Mouse (Mus musculus): Measurements from ENCODE around the gene Bbx. TPM values are rescaled to one million over a fixed set of nuclear protein-coding genes. Genes with fewer than 3 reads are reported as not detected.

The Bbx gene
- polyA plus RNA-seq, 1 experiment: 7.2 TPM

- H3K4me1 ChIP-seq (replicated peaks; ENCODE audit: control insufficient read depth, insufficient read depth, low read length): no peaks in the 10 kb centered on the region
- no peak for TF ChIP-seq CTCF (IDR thresholded peaks at IDR 0.05; ENCODE audit: borderline replicate concordance, control insufficient read depth, extremely low read depth, insufficient read depth, low read length, poor library complexity)
- TF ChIP-seq POLR2A (IDR thresholded peaks at IDR 0.05; ENCODE audit: control insufficient read depth, extremely low read depth, insufficient read depth, low read length, poor library complexity): no peak
- no peak overlapping the region for H3K4me3 ChIP-seq (ENCODE audit: control insufficient read depth, insufficient read depth, low read length)
- H3K36me3 ChIP-seq (ENCODE audit: control insufficient read depth, insufficient read depth, low read length): peaks cover 11% of the 10 kb centered on the region
- H3K27ac ChIP-seq (ENCODE audit: control insufficient read depth, insufficient read depth, low read length): no peak overlapping the region
- no peaks in the 10 kb centered on the region for H3K27me3 ChIP-seq (ENCODE audit: control insufficient read depth, insufficient read depth, low read length)
- no peak for DNase-seq
- 98% methylated on average over 9 of the region's 9 CpGs for WGBS
These were observed 170.0 kb downstream of the Bbx start for GRCm38 (mm10) chr16:50262209-50262608.

GRCm38 (mm10) chr16:50261741-50262140 lies 170.4 kb downstream of the Bbx start:
- TF ChIP-seq CTCF (IDR thresholded peaks at IDR 0.05; ENCODE audit: borderline replicate concordance, control insufficient read depth, extremely low read depth, insufficient read depth, low read length, poor library complexity): no peak
- TF ChIP-seq POLR2A (IDR thresholded peaks at IDR 0.05; ENCODE audit: control insufficient read depth, extremely low read depth, insufficient read depth, low read length, poor library complexity): no peak
- Histone ChIP-seq H3K4me1 (replicated peaks; ENCODE audit: control insufficient read depth, insufficient read depth, low read length) (no peaks in the 10 kb centered on the region), H3K4me3 (ENCODE audit: control insufficient read depth, insufficient read depth, low read length) (no peak overlapping the region), H3K27me3 (ENCODE audit: control insufficient read depth, insufficient read depth, low read length) (no peaks in the 10 kb centered on the region), H3K36me3 (ENCODE audit: control insufficient read depth, insufficient read depth, low read length) (peaks cover 11% of the 10 kb centered on the region), H3K27ac (ENCODE audit: control insufficient read depth, insufficient read depth, low read length) (no peak overlapping the region)
- DNase-seq: no peak

GRCm38 (mm10) chr16:50254522-50255159 lies 177.5 kb downstream of the Bbx start:
- DNase-seq: no peak
- no peaks in the 10 kb centered on the region for H3K4me1 ChIP-seq (replicated peaks; ENCODE audit: control insufficient read depth, insufficient read depth, low read length)
- 92% methylated on average over 5 of the region's 5 CpGs for WGBS
- no peaks in the 10 kb centered on the region for H3K27me3 ChIP-seq (ENCODE audit: control insufficient read depth, insufficient read depth, low read length)
- TF ChIP-seq POLR2A (IDR thresholded peaks at IDR 0.05; ENCODE audit: control insufficient read depth, extremely low read depth, insufficient read depth, low read length, poor library complexity) (no peak), CTCF (IDR thresholded peaks at IDR 0.05; ENCODE audit: borderline replicate concordance, control insufficient read depth, extremely low read depth, insufficient read depth, low read length, poor library complexity) (no peak)
- H3K36me3 ChIP-seq (ENCODE audit: control insufficient read depth, insufficient read depth, low read length): no peaks in the 10 kb centered on the region
- H3K27ac ChIP-seq (ENCODE audit: control insufficient read depth, insufficient read depth, low read length): no peak overlapping the region
- no peak overlapping the region for H3K4me3 ChIP-seq (ENCODE audit: control insufficient read depth, insufficient read depth, low read length)

GRCm38 (mm10) chr16:50251417-50251975 lies 180.7 kb downstream of the Bbx start:
- Histone ChIP-seq H3K36me3 (ENCODE audit: control insufficient read depth, insufficient read depth, low read length) (no peaks in the 10 kb centered on the region), H3K4me3 (ENCODE audit: control insufficient read depth, insufficient read depth, low read length) (no peak overlapping the region), H3K4me1 (replicated peaks; ENCODE audit: control insufficient read depth, insufficient read depth, low read length) (no peaks in the 10 kb centered on the region), H3K27ac (ENCODE audit: control insufficient read depth, insufficient read depth, low read length) (no peak overlapping the region), H3K27me3 (ENCODE audit: control insufficient read depth, insufficient read depth, low read length) (no peaks in the 10 kb centered on the region)
- 81% methylated on average over 6 of the region's 6 CpGs for WGBS
- no peak for DNase-seq
- no peak for TF ChIP-seq CTCF (IDR thresholded peaks at IDR 0.05; ENCODE audit: borderline replicate concordance, control insufficient read depth, extremely low read depth, insufficient read depth, low read length, poor library complexity)

- no peaks in the 10 kb centered on the region for H3K36me3 ChIP-seq (ENCODE audit: control insufficient read depth, insufficient read depth, low read length)
- no peaks in the 10 kb centered on the region for H3K27me3 ChIP-seq (ENCODE audit: control insufficient read depth, insufficient read depth, low read length)
- H3K4me3 ChIP-seq (ENCODE audit: control insufficient read depth, insufficient read depth, low read length): no peak overlapping the region
- DNase-seq: no peak
- TF ChIP-seq POLR2A (IDR thresholded peaks at IDR 0.05; ENCODE audit: control insufficient read depth, extremely low read depth, insufficient read depth, low read length, poor library complexity): no peak
- TF ChIP-seq CTCF (IDR thresholded peaks at IDR 0.05; ENCODE audit: borderline replicate concordance, control insufficient read depth, extremely low read depth, insufficient read depth, low read length, poor library complexity): no peak
- H3K27ac ChIP-seq (ENCODE audit: control insufficient read depth, insufficient read depth, low read length): no peak overlapping the region
- WGBS: 97% methylated on average over 5 of the region's 5 CpGs
- no peaks in the 10 kb centered on the region for H3K4me1 ChIP-seq (replicated peaks; ENCODE audit: control insufficient read depth, insufficient read depth, low read length)
These were observed 181.7 kb downstream of the Bbx start for GRCm38 (mm10) chr16:50250469-50250868.

GRCm38 (mm10) chr16:50249036-50249435 lies 183.2 kb downstream of the Bbx start:
- 86% methylated on average over 3 of the region's 3 CpGs for WGBS
- Histone ChIP-seq H3K27me3 (ENCODE audit: control insufficient read depth, insufficient read depth, low read length) (no peaks in the 10 kb centered on the region), H3K4me3 (ENCODE audit: control insufficient read depth, insufficient read depth, low read length) (no peak overlapping the region), H3K36me3 (ENCODE audit: control insufficient read depth, insufficient read depth, low read length) (no peaks in the 10 kb centered on the region), H3K4me1 (replicated peaks; ENCODE audit: control insufficient read depth, insufficient read depth, low read length) (no peaks in the 10 kb centered on the region), H3K27ac (ENCODE audit: control insufficient read depth, insufficient read depth, low read length) (no peak overlapping the region)
- no peak for TF ChIP-seq POLR2A (IDR thresholded peaks at IDR 0.05; ENCODE audit: control insufficient read depth, extremely low read depth, insufficient read depth, low read length, poor library complexity)
- no peak for TF ChIP-seq CTCF (IDR thresholded peaks at IDR 0.05; ENCODE audit: borderline replicate concordance, control insufficient read depth, extremely low read depth, insufficient read depth, low read length, poor library complexity)
- DNase-seq: no peak

- WGBS: 64% methylated on average over 4 of the region's 4 CpGs
- no peaks in the 10 kb centered on the region for H3K4me1 ChIP-seq (replicated peaks; ENCODE audit: control insufficient read depth, insufficient read depth, low read length)
- no peaks in the 10 kb centered on the region for H3K36me3 ChIP-seq (ENCODE audit: control insufficient read depth, insufficient read depth, low read length)
- no peak for TF ChIP-seq POLR2A (IDR thresholded peaks at IDR 0.05; ENCODE audit: control insufficient read depth, extremely low read depth, insufficient read depth, low read length, poor library complexity)
- TF ChIP-seq CTCF (IDR thresholded peaks at IDR 0.05; ENCODE audit: borderline replicate concordance, control insufficient read depth, extremely low read depth, insufficient read depth, low read length, poor library complexity): no peak
- no peak overlapping the region for H3K4me3 ChIP-seq (ENCODE audit: control insufficient read depth, insufficient read depth, low read length)
- no peak for DNase-seq
- no peaks in the 10 kb centered on the region for H3K27me3 ChIP-seq (ENCODE audit: control insufficient read depth, insufficient read depth, low read length)
- H3K27ac ChIP-seq (ENCODE audit: control insufficient read depth, insufficient read depth, low read length): no peak overlapping the region
These were observed 189.7 kb downstream of the Bbx start for GRCm38 (mm10) chr16:50242444-50242843.
